Mouse (Mus musculus): ENCODE data around the gene Eps8l1. TPM values are rescaled to one million over a fixed set of nuclear protein-coding genes. Genes with fewer than 3 reads are reported as not detected.

Gene Eps8l1
- polyA plus RNA-seq, 1 experiment: 12.7 TPM

- no peak for DNase-seq
- H3K36me3 ChIP-seq (ENCODE audit: control insufficient read depth, insufficient read depth, low read length): no peaks in the 10 kb centered on the region
- TF ChIP-seq CTCF (conservative IDR thresholded peaks at IDR 0.05; ENCODE audit: insufficient read depth, insufficient read length, low read depth, low read length) (no peak), POLR2A (IDR thresholded peaks at IDR 0.05; ENCODE audit: low read depth, low read length) (no peak)
- WGBS: 49% methylated on average over 1 of the region's 1 CpGs
- no peaks in the 10 kb centered on the region for H3K27me3 ChIP-seq (replicated peaks; ENCODE audit: control insufficient read depth, insufficient read depth, low read length)
- no peak overlapping the region for H3K4me3 ChIP-seq (ENCODE audit: insufficient read depth, low read depth, low read length)
- H3K4me1 ChIP-seq (ENCODE audit: control insufficient read depth, insufficient read depth, low read length): 0 out of 2 replicates have a peak, but pooled peaks cover 5% of the 10 kb centered on the region
- H3K27ac ChIP-seq (ENCODE audit: insufficient read depth, low read depth, low read length): no peak overlapping the region
These were observed 33.5 kb downstream of the Eps8l1 start for GRCm38 (mm10) chr7:4493991-4494390.

GRCm38 (mm10) chr7:4496468-4496867, 36.0 kb downstream of the Eps8l1 start:
- no peak for DNase-seq
- Histone ChIP-seq H3K27me3 (replicated peaks; ENCODE audit: control insufficient read depth, insufficient read depth, low read length) (no peaks in the 10 kb centered on the region), H3K36me3 (ENCODE audit: control insufficient read depth, insufficient read depth, low read length) (no peaks in the 10 kb centered on the region), H3K27ac (ENCODE audit: insufficient read depth, low read depth, low read length) (no peak overlapping the region), H3K4me1 (ENCODE audit: control insufficient read depth, insufficient read depth, low read length) (peaks cover 13% of the 10 kb centered on the region; the same call in 1 of the 2 replicates), H3K4me3 (ENCODE audit: insufficient read depth, low read depth, low read length) (no peak overlapping the region)
- WGBS: 90% methylated on average over 3 of the region's 3 CpGs
- TF ChIP-seq CTCF (conservative IDR thresholded peaks at IDR 0.05; ENCODE audit: insufficient read depth, insufficient read length, low read depth, low read length) (no peak), POLR2A (IDR thresholded peaks at IDR 0.05; ENCODE audit: low read depth, low read length) (no peak)

- peaks cover 13% of the 10 kb centered on the region; the same call in 1 of the 2 replicates for H3K4me1 ChIP-seq (ENCODE audit: control insufficient read depth, insufficient read depth, low read length)
- 87% methylated on average over 9 of the region's 9 CpGs for WGBS
- TF ChIP-seq CTCF (conservative IDR thresholded peaks at IDR 0.05; ENCODE audit: insufficient read depth, insufficient read length, low read depth, low read length): no peak
- TF ChIP-seq POLR2A (IDR thresholded peaks at IDR 0.05; ENCODE audit: low read depth, low read length): no peak
- no peak for DNase-seq
- H3K27ac ChIP-seq (ENCODE audit: insufficient read depth, low read depth, low read length): no peak overlapping the region
- H3K27me3 ChIP-seq (replicated peaks; ENCODE audit: control insufficient read depth, insufficient read depth, low read length): no peaks in the 10 kb centered on the region
- H3K4me3 ChIP-seq (ENCODE audit: insufficient read depth, low read depth, low read length): no peak overlapping the region
- no peaks in the 10 kb centered on the region for H3K36me3 ChIP-seq (ENCODE audit: control insufficient read depth, insufficient read depth, low read length)
These were observed 36.9 kb downstream of the Eps8l1 start for GRCm38 (mm10) chr7:4497271-4497903.

GRCm38 (mm10) chr7:4498251-4498650, 37.8 kb downstream of the Eps8l1 start:
- Histone ChIP-seq H3K4me3 (ENCODE audit: insufficient read depth, low read depth, low read length) (no peak overlapping the region), H3K36me3 (ENCODE audit: control insufficient read depth, insufficient read depth, low read length) (no peaks in the 10 kb centered on the region), H3K27ac (ENCODE audit: insufficient read depth, low read depth, low read length) (peak overlapping the region; percentile 29; the same call in 1 of the 2 replicates), H3K4me1 (ENCODE audit: control insufficient read depth, insufficient read depth, low read length) (peaks cover 13% of the 10 kb centered on the region; the same call in 1 of the 2 replicates), H3K27me3 (replicated peaks; ENCODE audit: control insufficient read depth, insufficient read depth, low read length) (no peaks in the 10 kb centered on the region)
- peak; percentile 62 for DNase-seq
- whole genome bisulfite sequencing: 21% methylated on average over 9 of the region's 9 CpGs
- TF ChIP-seq POLR2A (IDR thresholded peaks at IDR 0.05; ENCODE audit: low read depth, low read length): no peak
- no peak for TF ChIP-seq CTCF (conservative IDR thresholded peaks at IDR 0.05; ENCODE audit: insufficient read depth, insufficient read length, low read depth, low read length)

- no peak overlapping the region for H3K4me3 ChIP-seq (ENCODE audit: insufficient read depth, low read depth, low read length)
- TF ChIP-seq POLR2A (IDR thresholded peaks at IDR 0.05; ENCODE audit: low read depth, low read length) (no peak), CTCF (conservative IDR thresholded peaks at IDR 0.05; ENCODE audit: insufficient read depth, insufficient read length, low read depth, low read length) (no peak)
- H3K4me1 ChIP-seq (ENCODE audit: control insufficient read depth, insufficient read depth, low read length): peaks cover 13% of the 10 kb centered on the region; the same call in 1 of the 2 replicates
- DNase-seq: no peak
- WGBS: 91% methylated on average over 4 of the region's 4 CpGs
- no peak overlapping the region for H3K27ac ChIP-seq (ENCODE audit: insufficient read depth, low read depth, low read length)
- no peaks in the 10 kb centered on the region for H3K27me3 ChIP-seq (replicated peaks; ENCODE audit: control insufficient read depth, insufficient read depth, low read length)
- H3K36me3 ChIP-seq (ENCODE audit: control insufficient read depth, insufficient read depth, low read length): no peaks in the 10 kb centered on the region
These were observed 38.6 kb downstream of the Eps8l1 start for GRCm38 (mm10) chr7:4499034-4499433.

GRCm38 (mm10) chr7:4500892-4501471, 40.5 kb downstream of the Eps8l1 start:
- TF ChIP-seq CTCF (conservative IDR thresholded peaks at IDR 0.05; ENCODE audit: insufficient read depth, insufficient read length, low read depth, low read length): no peak
- TF ChIP-seq POLR2A (IDR thresholded peaks at IDR 0.05; ENCODE audit: low read depth, low read length): no peak
- WGBS: under 1% methylated on average over 42 of the region's 52 CpGs
- no peaks in the 10 kb centered on the region for H3K36me3 ChIP-seq (ENCODE audit: control insufficient read depth, insufficient read depth, low read length)
- peak; percentile 32 for DNase-seq
- no peaks in the 10 kb centered on the region for H3K27me3 ChIP-seq (replicated peaks; ENCODE audit: control insufficient read depth, insufficient read depth, low read length)
- peak overlapping the region; percentile 91 for H3K4me3 ChIP-seq (ENCODE audit: insufficient read depth, low read depth, low read length)
- peaks cover 13% of the 10 kb centered on the region; the same call in 1 of the 2 replicates for H3K4me1 ChIP-seq (ENCODE audit: control insufficient read depth, insufficient read depth, low read length)
- peak overlapping the region; percentile 74 for H3K27ac ChIP-seq (ENCODE audit: insufficient read depth, low read depth, low read length)

Data from kidney, adult 2 months (tissue).